Mouse (Mus musculus) ES-E14 (cell line): Measurements from ENCODE around the gene Amz2. TPM values are rescaled to one million over a fixed set of nuclear protein-coding genes. Genes with fewer than 3 reads are reported as not detected.
A peak's percentile ranks its signal among the peaks of the same experiment; 100 is the strongest.

Source experiments
- DNase-seq: peaks from one replicate; pipeline ENCODE4 v3.0.0-alpha.2; 2013; ENCODE audit warnings: low read depth, low spot score
- H3K27ac ChIP-seq: 2 replicates; pipeline ENCODE4 v1.5.1; 2012; ENCODE audit warnings: low read depth, mild to moderate bottlenecking, low read length, moderate library complexity, mixed read lengths; ENCODE audit not compliant: poor library complexity, insufficient read depth, severe bottlenecking
- H3K36me3 ChIP-seq: 2 replicates; pipeline ENCODE4 v1.6.1; 2012; ENCODE audit warnings: mild to moderate bottlenecking, low read length, moderate library complexity, mixed read lengths; ENCODE audit not compliant: control insufficient read depth, poor library complexity, insufficient read depth, severe bottlenecking
- H3K4me1 ChIP-seq, 2 experiments: fragments of 150-350 bp in 1 of 2; sonication (generic) in 1 of 2; 2 replicates each; pipeline ENCODE4 v1.6.1; 2012; ENCODE audit warnings: low read length in 2 of 2, mild to moderate bottlenecking in 1 of 2, mixed read lengths in 1 of 2; ENCODE audit not compliant: control insufficient read depth in 2 of 2, insufficient read depth in 2 of 2, poor library complexity in 1 of 2
- H3K4me3 ChIP-seq, 2 experiments: fragments of 150-350 bp in 1 of 2; sonication (generic) in 1 of 2; 2 replicates each; pipeline ENCODE4 v1.5.1; 2012; ENCODE audit warnings: low read length in 2 of 2, low read depth in 1 of 2, mild to moderate bottlenecking in 1 of 2, mixed read lengths in 1 of 2; ENCODE audit not compliant: insufficient read depth in 1 of 2, poor library complexity in 1 of 2, severe bottlenecking in 1 of 2
- H3K9ac ChIP-seq: 2 replicates; pipeline ENCODE4 v1.6.1; 2012; ENCODE audit warnings: low read depth, mild to moderate bottlenecking, low read length, mixed read lengths; ENCODE audit not compliant: poor library complexity, insufficient read depth, severe bottlenecking
- H3K9me3 ChIP-seq: fragments of 150-350 bp; sonication (generic); 2 replicates; pipeline ENCODE4 v1.6.1; 2012; ENCODE audit warnings: low read depth, mild to moderate bottlenecking, low read length; ENCODE audit not compliant: control insufficient read depth, insufficient read depth
- CHD2 ChIP-seq: IDR thresholded peaks from 2 replicates; pipeline ENCODE4 v1.6.1; 2014; ENCODE audit warnings: mild to moderate bottlenecking, low read depth, low read length, inconsistent platforms
- HCFC1 ChIP-seq: IDR thresholded peaks from 2 replicates; pipeline ENCODE4 v1.6.1; 2012; ENCODE audit warnings: low read length, inconsistent platforms, borderline replicate concordance; ENCODE audit not compliant: insufficient read depth
- MAFK ChIP-seq: IDR thresholded peaks from 2 replicates; pipeline ENCODE4 v1.6.1; 2014; ENCODE audit warnings: mild to moderate bottlenecking, low read depth, low read length, inconsistent platforms; ENCODE audit not compliant: insufficient read depth
- ZC3H11A ChIP-seq: IDR thresholded peaks from 2 replicates; pipeline ENCODE4 v1.6.1; 2012; ENCODE audit warnings: low read depth, mild to moderate bottlenecking, inconsistent platforms, low read length, borderline replicate concordance
- ZNF384 ChIP-seq: IDR thresholded peaks from 2 replicates; pipeline ENCODE4 v1.6.1; 2012; ENCODE audit warnings: low read depth, low read length, inconsistent platforms
- in situ Hi-C, 2 experiments: fragments of 600-800 bp; cut with MboI; formaldehyde crosslinking; loops; one replicate each; pipeline ENCODE4 v1.15.1; 2025; ENCODE audit warnings: low sequenced_read_pairs in 2 of 2, inconsistent platforms in 1 of 2; ENCODE audit not compliant: unreplicated experiment in 2 of 2
- total RNA-seq: library from RNA; depleted of rRNA; stranded (reverse); fragments of 300-350 nt; gene quantifications from 2 replicates; pipeline ENCODE4 v1.2.3, GENCODE M21; 2012

The Amz2 gene
- total RNA-seq, 1 experiment, result 20.1 TPM

GRCm38 (mm10) chr11:109443468-109444263 lies 17.9 kb downstream of the Amz2 start:
- TF ChIP-seq ZC3H11A (no peak), ZNF384 (no peak), HCFC1 (no peak), MAFK (no peak), CHD2 (no peak)
- Histone ChIP-seq H3K4me3 (no peak overlapping the region), H3K27ac (no peak overlapping the region), H3K4me1 (no peaks in the 10 kb centered on the region), H3K36me3 (no peaks in the 10 kb centered on the region), H3K9me3 (no peaks in the 10 kb centered on the region), H3K9ac (no peak overlapping the region)
- DNase-seq, result no peak
- in situ Hi-C loops, result loop anchor here (5.0 to 25.0 kb wide), 4 partner anchors 144 to 419 kb away; no protein-coding TSS in a partner anchor

DNA sequence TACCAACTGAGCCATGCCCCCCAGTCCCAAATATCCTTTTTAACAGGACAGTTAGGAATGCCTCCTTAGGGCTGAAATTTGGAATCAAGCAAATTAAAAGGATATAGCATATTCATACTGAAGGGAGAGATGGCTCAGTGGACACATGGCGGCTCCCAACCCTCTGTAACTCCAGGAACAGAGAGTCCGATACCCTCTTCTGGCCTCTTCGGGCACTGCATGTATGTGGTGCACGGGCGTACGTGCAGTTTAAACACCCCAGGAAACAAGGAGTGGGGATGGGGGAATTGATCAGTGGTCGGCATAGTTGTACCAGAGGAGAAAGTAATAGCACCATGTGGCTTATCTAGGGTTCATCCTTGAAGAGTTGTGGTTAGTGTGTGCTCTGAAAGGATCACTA lies 18.9 kb downstream of the Amz2 start:
- Histone ChIP-seq H3K27ac (no peak overlapping the region), H3K4me3 (no peak overlapping the region), H3K4me1 (no peaks in the 10 kb centered on the region), H3K9me3 (no peaks in the 10 kb centered on the region), H3K36me3 (no peaks in the 10 kb centered on the region), H3K9ac (no peak overlapping the region)
- TF ChIP-seq HCFC1, result no peak
- TF ChIP-seq ZNF384, result no peak
- TF ChIP-seq ZC3H11A, result 0 out of 2 replicates have a peak, but pooled peaks have one; percentile 5
- in situ Hi-C loops, result loop anchor here (5.0 to 25.0 kb wide), 4 partner anchors 143 to 418 kb away; no protein-coding TSS in a partner anchor
- no peak for DNase-seq

DNA sequence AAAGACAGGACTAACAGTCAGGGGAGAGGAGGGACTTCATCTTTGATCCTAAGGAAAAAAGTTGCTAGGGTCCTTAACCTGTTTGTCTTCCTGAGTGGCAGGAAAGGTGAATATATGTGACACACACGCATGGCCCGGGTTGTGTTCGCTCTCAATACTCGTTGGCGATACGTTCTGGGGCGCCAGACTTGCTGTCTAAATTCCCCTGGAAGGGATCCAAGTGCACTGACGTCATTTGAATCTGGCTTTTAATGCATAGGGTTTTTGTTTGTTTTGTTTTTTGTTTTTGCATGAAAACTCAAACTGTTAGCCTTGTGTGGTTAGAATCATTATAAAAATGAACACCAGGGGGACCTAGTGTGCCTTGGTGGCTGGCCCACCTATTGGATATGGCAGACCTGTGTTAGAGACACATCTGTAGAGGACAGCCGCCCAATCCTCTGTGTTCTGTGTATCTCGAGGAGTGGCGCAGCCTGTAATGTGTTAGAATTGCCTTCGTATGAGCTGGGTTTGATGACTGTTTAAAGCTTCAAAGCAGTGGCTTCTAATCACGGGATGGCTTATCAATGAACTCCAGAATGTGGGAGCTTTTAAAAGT lies 19.8 kb downstream of the Amz2 start:
- H3K9me3 ChIP-seq, result no peaks in the 10 kb centered on the region
- in situ Hi-C loops, result loop anchor here (10.0 to 25.0 kb wide), 2 partner anchors 409 to 417 kb away; no protein-coding TSS in a partner anchor
- H3K9ac ChIP-seq, result no peak overlapping the region
- H3K4me1 ChIP-seq, result no peaks in the 10 kb centered on the region
- H3K4me3 ChIP-seq, result no peak overlapping the region
- no peaks in the 10 kb centered on the region for H3K36me3 ChIP-seq
- H3K27ac ChIP-seq, result no peak overlapping the region
- peak; percentile 37 for DNase-seq
- TF ChIP-seq ZNF384, result no peak
- peak; percentile 76 for TF ChIP-seq ZC3H11A

GRCm38 (mm10) chr11:109451169-109451568 lies 25.4 kb downstream of the Amz2 start:
- H3K4me3 ChIP-seq, result no peak overlapping the region
- in situ Hi-C loops, result no loop called here
- H3K4me1 ChIP-seq, result no peaks in the 10 kb centered on the region; a peak in 1 of 4 replicates
- no peaks in the 10 kb centered on the region for H3K9me3 ChIP-seq
- no peak overlapping the region for H3K27ac ChIP-seq
- H3K9ac ChIP-seq, result no peak overlapping the region
- no peak for DNase-seq
- TF ChIP-seq HCFC1, result no peak
- no peak for TF ChIP-seq ZC3H11A
- TF ChIP-seq ZNF384, result no peak
- TF ChIP-seq CHD2, result no peak
- TF ChIP-seq MAFK, result no peak
- peaks cover 23% of the 10 kb centered on the region for H3K36me3 ChIP-seq
